Mouse (Mus musculus): ENCODE measurements around the gene Ralgapa2. TPM values are rescaled to one million over a fixed set of nuclear protein-coding genes. Genes with fewer than 3 reads are reported as not detected.
A peak's percentile ranks its signal among the peaks of the same experiment; 100 is the strongest.

Gene Ralgapa2
- total and polyA plus RNA-seq, 3 experiments, result 14.5 to 41.3 (median 36.7) TPM

GRCm38 (mm10) chr2:146196126-146196525, 316.0 kb downstream of the Ralgapa2 start:
- no peak overlapping the region for H3K9ac ChIP-seq (ENCODE audit: low read depth, low read length)
- no peaks in the 10 kb centered on the region for H3K27me3 ChIP-seq (ENCODE audit: control insufficient read depth, insufficient read depth, low read length)
- no peaks in the 10 kb centered on the region for H3K4me1 ChIP-seq (ENCODE audit: control insufficient read depth, insufficient read depth, low read length)
- H3K4me3 ChIP-seq, result no peak overlapping the region
- intact Hi-C loops (cut with DNase I), result no loop called here
- DNase-seq, result peak in 1 of 2 experiments; percentile 34
- TF ChIP-seq CTCF (IDR thresholded peaks at IDR 0.05), result no peak
- no peak for TF ChIP-seq POLR2A (IDR thresholded peaks at IDR 0.05; ENCODE audit: insufficient read depth, low read depth, low read length)
- TF ChIP-seq EP300 (IDR thresholded peaks at IDR 0.05; ENCODE audit: insufficient read depth, low read depth, low read length), result no peak
- H3K79me2 ChIP-seq (replicated peaks; ENCODE audit: control insufficient read depth, insufficient read depth, low read length), result no peaks in the 10 kb centered on the region
- no peaks in the 10 kb centered on the region for H3K36me3 ChIP-seq (ENCODE audit: control insufficient read depth, insufficient read depth, low read length)
- WGBS, result 76% methylated on average over 11 of the region's 11 CpGs
- H3K27ac ChIP-seq, result no peak overlapping the region
